ENCODE assay signal across 9 mouse cellular contexts in the genomic region with DNA sequence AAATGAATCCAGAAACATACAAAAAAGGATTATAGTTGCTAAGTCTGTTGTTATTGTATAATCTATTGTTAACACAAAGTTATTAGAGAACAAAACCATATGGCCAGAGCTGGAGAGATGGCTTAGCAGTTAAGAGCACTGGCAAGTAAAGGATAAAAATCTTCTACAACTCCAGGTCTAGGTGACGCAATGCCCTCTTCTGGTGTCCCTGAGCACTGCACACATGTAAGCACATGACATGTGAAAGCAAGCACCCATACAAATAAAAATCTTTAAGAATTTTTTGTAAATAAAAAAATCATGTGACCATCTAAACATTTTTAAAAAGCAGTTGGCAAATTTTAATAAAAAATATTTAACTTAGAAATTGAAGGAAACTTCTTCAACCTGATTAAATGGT. TPM values are rescaled to one million over a fixed set of nuclear protein-coding genes. Genes with fewer than 3 reads are reported as not detected.
DNase-seq lines count a peak whose midpoint lies in the region; ATAC-seq and TF ChIP-seq lines count a peak whose summit lies in the region.
"Had no signal": no experiment of that assay in that cellular context is flagged by ENCODE, and none has a peak within 500 bp of the region (broad histone marks: within the 10 kb centered on the region; RNA-seq: fewer than 3 reads in every experiment).

No protein-coding gene starts in this region.

- WGBS in cerebellum, adult 2 months = 98% methylated on average over 1 of the region's 1 CpGs
- 82% methylated on average over 1 of the region's 1 CpGs for WGBS in liver, embryonic 12.5 days (ENCODE audit: insufficient replicate concordance)
- WGBS in bone marrow, adult 2 months = 93% methylated on average over 1 of the region's 1 CpGs

- no peak overlapping the region for H3K4me3 ChIP-seq in cerebellum, adult 2 months (replicated peaks; ENCODE audit: insufficient read depth, low read depth, low read length)
- no peak overlapping the region for H3K4me3 ChIP-seq in liver, embryonic 12.5 days
- H3K4me3 ChIP-seq in bone marrow, adult 2 months (replicated peaks; ENCODE audit: control insufficient read depth, low read depth, low read length) = no peak overlapping the region
- H3K4me3 ChIP-seq: heart, embryonic 15.5 days had no signal

- H3K9ac ChIP-seq in liver, embryonic 12.5 days = no peak overlapping the region
- H3K9ac ChIP-seq: heart, embryonic 15.5 days had no signal

- intact Hi-C loops in heart, postnatal 14 days (cut with DNase I) = no loop called here

- no peak overlapping the region for H3K27ac ChIP-seq in cerebellum, adult 2 months (ENCODE audit: insufficient read depth, low read length)
- H3K27ac ChIP-seq in liver, embryonic 12.5 days = no peak overlapping the region
- H3K27ac ChIP-seq in bone marrow, adult 2 months (ENCODE audit: control insufficient read depth, insufficient read depth, low read depth, low read length, poor library complexity) = no peak overlapping the region
- H3K27ac ChIP-seq: heart, embryonic 15.5 days had no signal

- H3K4me2 ChIP-seq in liver, embryonic 12.5 days = no peak overlapping the region
- H3K4me2 ChIP-seq: heart, embryonic 15.5 days had no signal

- no peaks in the 10 kb centered on the region for H3K27me3 ChIP-seq in cerebellum, adult 2 months (ENCODE audit: control insufficient read depth, insufficient read depth, low read length)
- H3K27me3 ChIP-seq in liver, embryonic 12.5 days (replicated peaks) = no peaks in the 10 kb centered on the region
- H3K27me3 ChIP-seq: heart, embryonic 15.5 days had no signal

- no peak for TF ChIP-seq POLR2A in cerebellum, adult 2 months (IDR thresholded peaks at IDR 0.05; ENCODE audit: borderline replicate concordance, insufficient read depth, low read length)
- TF ChIP-seq POLR2A in bone marrow, adult 2 months (IDR thresholded peaks at IDR 0.05; ENCODE audit: borderline replicate concordance, control insufficient read depth, low read depth, low read length) = no peak

- no peaks in the 10 kb centered on the region for H3K9me3 ChIP-seq in liver, embryonic 12.5 days (replicated peaks)
- H3K9me3 ChIP-seq: heart, embryonic 15.5 days had no signal

- no peaks in the 10 kb centered on the region for H3K36me3 ChIP-seq in liver, embryonic 12.5 days

- ATAC-seq in liver, embryonic 12.5 days = no peak

- DNase-seq in cerebellum, adult 2 months = no peak
- no peak for DNase-seq in cerebellum, adult 11 months
- DNase-seq in liver = peak; percentile 36
- peak; percentile 26 to 40 for DNase-seq in natural killer cell, adult 2 months (ENCODE audit: low spot score in 2 of 2)
- no peak for DNase-seq in Muller cell, postnatal 12 days (ENCODE audit: inconsistent ontology term)
- DNase-seq in heart, postnatal 14 days = no peak

- 0 out of 2 replicates have a peak, but pooled peaks cover 3% of the 10 kb centered on the region for H3K4me1 ChIP-seq in cerebellum, adult 2 months (ENCODE audit: control insufficient read depth, insufficient read depth, low read length)
- H3K4me1 ChIP-seq in liver, embryonic 12.5 days = peaks cover 28% of the 10 kb centered on the region
- no peaks in the 10 kb centered on the region for H3K4me1 ChIP-seq in bone marrow, adult 2 months (ENCODE audit: control insufficient read depth, insufficient read depth, low read length)

- TF ChIP-seq CTCF in cerebellum, adult 2 months (IDR thresholded peaks at IDR 0.05; ENCODE audit: borderline replicate concordance, insufficient read depth, low read depth, low read length) = peak; percentile 35; the same call in 1 of the 2 replicates
- peak; percentile 53 for TF ChIP-seq CTCF in bone marrow, adult 2 months (IDR thresholded peaks at IDR 0.05; ENCODE audit: control insufficient read depth, insufficient read depth, low read length)

RNA-seq across cellular contexts. Expression of gene Kansl1, which starts 17.4 kb away (rescaled TPM):
- 87.7 and 91.0 TPM in 2 replicates for polyA plus RNA-seq in cerebellum, adult 2 months (2012; rRNA removed)
- polyA plus RNA-seq in liver, embryonic 12.5 days (2016; fragmentation: Nextera tagmentation; extraction: Ambion mirVana) = 9.4 and 10.2 TPM in 2 replicates
- polyA plus RNA-seq in bone marrow, adult 2 months (2011; ENCODE audit: insufficient read depth, insufficient read length, low replicate concordance, missing spikeins) = 8.1 and 19.0 TPM in 2 replicates
- 10 to 100 TPM; 31.6 to 32.3 TPM for total RNA-seq in heart, postnatal 14 days (2021)

Comparison
In these comparisons a context has a peak if more than half of its experiments do, and no peak if none do; other contexts are left out.
1. DNase-seq: peak in liver (single experiment) and natural killer cell, adult 2 months (2 of 2); none in cerebellum, adult 2 months (0 of 2), cerebellum, adult 11 months (single experiment), Muller cell, postnatal 12 days (single experiment) and heart, postnatal 14 days (0 of 2).